Mouse (Mus musculus) liver, postnatal 0 days (tissue): ENCODE data around the gene Dock1. TPM values are rescaled to one million over a fixed set of nuclear protein-coding genes. Genes with fewer than 3 reads are reported as not detected.

ENCODE experiments used
- ATAC-seq: fragments of 200-750 bp; cut with Nextera tagmentation; 2 replicates; pipeline ENCODE4 v1.8.0; 2017; ENCODE audit warnings: mild to moderate bottlenecking, moderate library complexity
- DNase-seq: peaks from one replicate; pipeline ENCODE4 v3.0.0-alpha.2; 2016
- H3K27ac ChIP-seq: fragments of 300-500 bp; sonication (generic); 2 replicates; pipeline ENCODE4 v1.5.1; 2014; ENCODE audit warnings: antibody characterized with exemption, moderate library complexity, mild to moderate bottlenecking, low read depth
- H3K27me3 ChIP-seq: fragments of 300-500 bp; sonication (generic); 2 replicates; pipeline ENCODE4 v1.6.1; 2014; ENCODE audit warnings: low read length, control low read depth, mixed read lengths; ENCODE audit not compliant: insufficient read depth
- H3K36me3 ChIP-seq: fragments of 300-500 bp; sonication (generic); replicated peaks from 2 replicates; pipeline ENCODE4 v1.6.1; 2014; ENCODE audit warnings: mild to moderate bottlenecking, control low read depth, low read length, moderate library complexity, mixed read lengths; ENCODE audit not compliant: insufficient read depth
- H3K4me1 ChIP-seq: fragments of 300-500 bp; sonication (generic); 2 replicates; pipeline ENCODE4 v1.6.1; 2014; ENCODE audit warnings: antibody characterized with exemption, mild to moderate bottlenecking, control low read depth; ENCODE audit not compliant: insufficient read depth
- H3K4me2 ChIP-seq: fragments of 300-500 bp; sonication (generic); 2 replicates; pipeline ENCODE4 v1.6.1; 2014; ENCODE audit warnings: low read depth, mild to moderate bottlenecking, low read length, moderate library complexity, mixed read lengths
- H3K4me3 ChIP-seq: fragments of 300-500 bp; sonication (generic); 2 replicates; pipeline ENCODE4 v1.5.1; 2014; ENCODE audit warnings: low read depth, low read length
- H3K9ac ChIP-seq: fragments of 300-500 bp; sonication (generic); replicated peaks from 2 replicates; pipeline ENCODE4 v1.6.1; 2014; ENCODE audit warnings: mild to moderate bottlenecking, moderate library complexity
- H3K9me3 ChIP-seq: fragments of 300-500 bp; sonication (generic); 2 replicates; pipeline ENCODE4 v1.6.1; 2016; ENCODE audit warnings: mild to moderate bottlenecking, control low read depth, low read length, mixed read lengths
- CTCF ChIP-seq: sonication (generic); IDR thresholded peaks from 2 replicates; pipeline ENCODE4 v1.5.1; 2016; ENCODE audit warnings: antibody characterized with exemption, low read depth
- EP300 ChIP-seq: IDR thresholded peaks from 2 replicates; pipeline ENCODE4 v1.6.1; 2016; ENCODE audit warnings: antibody characterized with exemption, low read depth, mild to moderate bottlenecking
- WGBS: fragments of 180-500 bp; shearing (Covaris S2); extraction: QIAGEN DNeasy Blood & Tissue Kit; methylation state at CpG from one replicate; pipeline ENCODE4 v1.1.7; 2014; ENCODE audit not compliant: insufficient replicate concordance; 5-methylcytosine and 5-hydroxymethylcytosine counted together
- polyA plus RNA-seq: library from polyadenylated mRNA; unstranded; fragments of >200 nt; fragmentation: Nextera tagmentation; extraction: Ambion mirVana; gene quantifications from 2 replicates; pipeline ENCODE4 v1.2.1, GENCODE M21; 2015

The Dock1 gene
- polyA plus RNA-seq, 1 experiment from 2014 or later = 3.2 TPM

- H3K9ac ChIP-seq = no peak overlapping the region
- no peak for ATAC-seq
- 73% methylated on average over 4 of the region's 4 CpGs for WGBS
- no peaks in the 10 kb centered on the region for H3K9me3 ChIP-seq
- no peak overlapping the region for H3K4me2 ChIP-seq
- no peak overlapping the region for H3K27ac ChIP-seq
- no peaks in the 10 kb centered on the region for H3K36me3 ChIP-seq
- peaks cover 15% of the 10 kb centered on the region for H3K4me1 ChIP-seq
- TF ChIP-seq CTCF (no peak), EP300 (no peak)
- no peak for DNase-seq
- no peak overlapping the region for H3K4me3 ChIP-seq
- 0 out of 2 replicates have a peak, but pooled peaks cover 3% of the 10 kb centered on the region for H3K27me3 ChIP-seq
Observed at GRCm38 (mm10) chr7:134667271-134667702, 3.2 kb upstream of the Dock1 start.

GRCm38 (mm10) chr7:134669474-134670311 is 761 bp upstream of the Dock1 start:
- DNase-seq (no peak), ATAC-seq (no peak)
- Histone ChIP-seq H3K4me1 (peaks cover 12% of the 10 kb centered on the region), H3K4me2 (peak overlapping the region; percentile 81), H3K4me3 (peak overlapping the region; percentile 67), H3K9ac (no peak overlapping the region), H3K27me3 (0 out of 2 replicates have a peak, but pooled peaks cover 3% of the 10 kb centered on the region), H3K27ac (peak overlapping the region; percentile 80; the same call in 1 of the 2 replicates), H3K9me3 (no peaks in the 10 kb centered on the region), H3K36me3 (no peaks in the 10 kb centered on the region)
- no peak for TF ChIP-seq EP300
- TF ChIP-seq CTCF = no peak
- 66% methylated on average over 14 of the region's 14 CpGs for WGBS

- Histone ChIP-seq H3K4me3 (peak overlapping the region; percentile 67), H3K27ac (peak overlapping the region; percentile 80), H3K36me3 (no peaks in the 10 kb centered on the region), H3K4me1 (peaks cover 12% of the 10 kb centered on the region), H3K4me2 (peak overlapping the region; percentile 81), H3K27me3 (0 out of 2 replicates have a peak, but pooled peaks cover 3% of the 10 kb centered on the region), H3K9me3 (no peaks in the 10 kb centered on the region), H3K9ac (peak overlapping the region; percentile 79)
- ATAC-seq = peak; percentile 58
- peak; percentile 36 for DNase-seq
- TF ChIP-seq CTCF = no peak
- TF ChIP-seq EP300 = no peak
- WGBS = 6% methylated on average over 28 of the region's 28 CpGs
Observed at GRCm38 (mm10) chr7:134671003-134671461, 578 bp downstream of the Dock1 start.

GRCm38 (mm10) chr7:134671467-134671901 is 1.0 kb downstream of the Dock1 start:
- peak overlapping the region; percentile 79 for H3K9ac ChIP-seq
- peaks cover 12% of the 10 kb centered on the region for H3K4me1 ChIP-seq
- peak overlapping the region; percentile 81 for H3K4me2 ChIP-seq
- no peak for TF ChIP-seq CTCF
- no peak for TF ChIP-seq EP300
- H3K4me3 ChIP-seq = peak overlapping the region; percentile 67
- H3K36me3 ChIP-seq = no peaks in the 10 kb centered on the region
- H3K9me3 ChIP-seq = no peaks in the 10 kb centered on the region
- 0 out of 2 replicates have a peak, but pooled peaks cover 3% of the 10 kb centered on the region for H3K27me3 ChIP-seq
- no peak for DNase-seq
- 49% methylated on average over 7 of the region's 7 CpGs for WGBS
- H3K27ac ChIP-seq = peak overlapping the region; percentile 80
- no peak for ATAC-seq

GRCm38 (mm10) chr7:134673135-134673534 is 2.7 kb downstream of the Dock1 start:
- Histone ChIP-seq H3K9ac (no peak overlapping the region), H3K27ac (no peak overlapping the region), H3K4me1 (peaks cover 14% of the 10 kb centered on the region), H3K4me2 (no peak overlapping the region), H3K4me3 (no peak overlapping the region), H3K9me3 (no peaks in the 10 kb centered on the region), H3K27me3 (0 out of 2 replicates have a peak, but pooled peaks cover 3% of the 10 kb centered on the region), H3K36me3 (no peaks in the 10 kb centered on the region)
- ATAC-seq (no peak), DNase-seq (no peak)
- TF ChIP-seq EP300 = no peak
- no peak for TF ChIP-seq CTCF
- 59% methylated on average over 5 of the region's 5 CpGs for WGBS

- 67% methylated on average over 9 of the region's 9 CpGs for WGBS
- no peak for DNase-seq
- TF ChIP-seq EP300 = no peak
- no peak for TF ChIP-seq CTCF
Observed at GRCm38 (mm10) chr7:134673952-134674351, 3.5 kb downstream of the Dock1 start.

More at GRCm38 (mm10) chr7:134673952-134674351, 3.5 kb downstream of the Dock1 start:
- no peak overlapping the region for H3K9ac ChIP-seq
- no peak for ATAC-seq
- H3K36me3 ChIP-seq = no peaks in the 10 kb centered on the region
- peaks cover 14% of the 10 kb centered on the region for H3K4me1 ChIP-seq
- H3K9me3 ChIP-seq = no peaks in the 10 kb centered on the region
- H3K4me2 ChIP-seq = no peak overlapping the region
- no peak overlapping the region for H3K4me3 ChIP-seq
- H3K27me3 ChIP-seq = 0 out of 2 replicates have a peak, but pooled peaks cover 3% of the 10 kb centered on the region
- no peak overlapping the region for H3K27ac ChIP-seq
